Mouse (Mus musculus): ENCODE measurements around the gene Atxn2. TPM values are rescaled to one million over a fixed set of nuclear protein-coding genes. Genes with fewer than 3 reads are reported as not detected.

Gene Atxn2
- total RNA-seq (2023) = 79.9 TPM

DNA sequence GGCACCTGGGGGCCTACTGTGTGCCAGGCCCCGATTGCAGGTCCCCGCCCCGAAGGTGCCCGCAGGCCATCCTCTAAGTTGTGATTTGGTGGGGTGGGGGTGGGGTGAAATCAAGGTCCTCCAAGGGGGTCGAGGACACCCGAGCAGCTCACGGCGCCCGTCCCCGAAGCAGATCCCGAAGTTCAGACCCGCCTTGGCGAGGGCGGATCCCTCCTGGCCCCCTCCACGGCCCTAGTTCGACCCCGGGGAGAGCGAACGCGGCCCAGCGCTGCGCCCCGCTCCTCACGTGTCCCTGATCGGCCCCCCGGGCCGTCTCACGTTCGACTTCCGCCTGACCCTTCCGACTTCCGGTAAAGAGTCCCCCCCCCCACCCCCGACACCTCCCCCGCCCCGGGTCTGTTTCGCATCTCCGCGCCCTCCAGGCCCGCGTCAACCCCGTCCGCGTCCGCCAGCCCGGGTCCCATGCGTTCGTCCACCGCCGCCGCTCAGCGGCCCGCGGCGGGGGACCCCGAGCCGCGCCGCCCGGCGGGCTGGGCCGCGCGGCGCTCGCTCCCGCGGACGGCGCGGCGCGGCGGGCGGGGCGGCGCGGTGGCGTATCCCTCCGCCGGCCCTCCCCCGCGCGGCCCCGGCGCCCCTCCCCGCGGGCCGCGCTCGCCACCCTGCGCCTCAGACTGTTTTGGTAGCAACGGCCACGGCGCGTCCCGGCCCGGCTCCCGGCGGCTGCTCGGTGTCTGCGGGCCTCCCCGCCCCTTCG, at the start of gene Atxn2:
Gene Atxn2, plus strand, starts transcription at position 164 of the 754 bp plus-strand sequence.

DNA sequence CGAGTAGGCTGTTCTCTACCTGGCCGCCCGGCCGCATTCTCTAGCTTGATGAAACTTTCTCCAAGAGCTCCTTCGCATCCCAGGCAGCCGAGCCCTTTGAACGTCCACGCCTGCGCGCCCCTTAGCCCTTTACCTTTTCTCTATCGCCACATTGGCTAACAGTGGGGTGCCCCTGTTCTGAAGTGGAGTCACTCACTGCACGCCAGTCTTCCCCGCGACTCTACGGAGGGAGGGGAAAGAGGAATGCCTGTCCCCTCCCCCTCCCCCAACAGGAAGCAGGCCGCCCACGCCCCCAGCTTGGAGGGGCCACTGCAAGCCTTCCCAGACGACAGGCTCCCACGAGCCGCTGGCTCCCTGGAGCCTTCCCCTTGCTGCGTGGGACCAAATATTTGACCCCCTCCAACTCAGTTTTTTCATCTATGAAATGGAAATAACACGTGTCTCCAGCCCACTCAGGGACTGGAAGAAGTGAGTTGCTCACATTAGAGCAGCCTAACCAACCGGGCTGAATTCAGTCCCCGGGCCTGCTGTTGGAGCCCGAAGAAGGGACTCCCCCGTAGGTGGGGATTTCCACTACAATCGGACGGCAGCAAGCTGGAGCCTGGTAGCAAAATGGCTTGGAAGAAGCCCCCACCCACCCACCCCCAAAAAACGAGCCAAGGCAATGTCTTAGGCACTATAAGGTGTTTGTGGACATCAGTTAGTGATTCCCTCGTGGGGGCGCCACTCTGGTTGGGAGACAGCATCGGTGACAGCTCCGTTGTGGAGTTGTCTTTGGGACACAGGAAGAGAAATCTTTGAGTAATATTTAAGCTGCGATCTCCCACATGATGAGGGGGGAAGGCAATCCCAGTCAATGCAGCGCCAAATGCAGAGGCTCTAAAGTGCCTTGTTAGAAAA, 126.6 kb downstream of the Atxn2 start, which contains the start of gene Sh2b3:
Gene Sh2b3, minus strand, starts transcription at position 206 of the 900 bp plus-strand sequence.

DNA sequence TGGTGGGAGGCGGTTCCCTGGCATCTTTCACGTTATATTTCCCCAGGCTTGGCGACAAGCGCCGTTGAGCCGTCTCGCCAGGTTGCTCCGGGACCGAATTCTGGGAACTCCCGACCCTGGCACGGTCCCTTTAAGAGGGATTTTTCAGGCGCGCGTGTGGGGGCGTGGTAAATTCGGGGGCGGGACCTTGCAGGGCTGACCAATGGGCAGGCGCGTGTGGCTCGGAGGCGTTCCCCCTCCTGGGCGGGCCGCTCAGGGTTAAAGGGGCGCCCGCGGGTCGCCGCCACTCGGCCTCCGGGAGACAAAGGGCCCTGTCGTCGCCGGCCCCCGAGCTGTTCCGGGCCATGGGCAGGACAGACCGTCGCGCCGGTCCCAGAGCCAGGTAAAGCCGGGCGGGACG, 137.6 kb downstream of the Atxn2 start, which contains the start of gene Pheta1:
Gene Pheta1, plus strand, starts transcription at position 242 of the 400 bp plus-strand sequence.

Other genes starting within 250 kb of the Atxn2 start
- not detected for gene Adam1b, start 207.9 kb upstream of the Atxn2 start, total RNA-seq (2023)
- 7.4 TPM for gene Adam1a, start 165.9 kb upstream of the Atxn2 start, total RNA-seq (2023)
- 1.4 TPM for gene Gm42878, start 165.9 kb upstream of the Atxn2 start, total RNA-seq (2023)
- 97.8 TPM for gene Mapkapk5, start 165.4 kb upstream of the Atxn2 start, total RNA-seq (2023)
- gene Aldh2, start 117.5 kb upstream of the Atxn2 start, total RNA-seq (2023) = 97.0 TPM
- 5.2 TPM for gene Acad12, start 92.4 kb upstream of the Atxn2 start, total RNA-seq (2023)
- gene Acad10, start 50.8 kb upstream of the Atxn2 start, total RNA-seq (2023) = 10.1 TPM
- 127 TPM for gene Brap, start 50.8 kb upstream of the Atxn2 start, total RNA-seq (2023)
- gene Sh2b3, start 126.3 kb downstream of the Atxn2 start, total RNA-seq (2023) = 38.3 TPM
- 4.8 TPM for gene Pheta1, start 137.6 kb downstream of the Atxn2 start, total RNA-seq (2023)

Measured in CD4-positive naive resting alpha-beta T cell, adult 76 days (primary cell).